Mouse (Mus musculus) left cerebral cortex, postnatal 14 days (tissue): ENCODE data around the gene Gm20431. TPM values are rescaled to one million over a fixed set of nuclear protein-coding genes. Genes with fewer than 3 reads are reported as not detected.

Experiments
- DNase-seq, 2 experiments: peaks; one replicate each; pipeline ENCODE4 v3.0.0; 2021 to 2022; ENCODE audit warnings: low spot score in 2 of 2, mixed read lengths in 1 of 2
- intact Hi-C: fragments of 180-260 bp; cut with DNase I; formaldehyde crosslinking; loops from one replicate; pipeline ENCODE4 v1.15.1; 2025
- total RNA-seq, 2 experiments: library from RNA; stranded (reverse); gene quantifications; 2 replicates each; pipeline ENCODE4 v1.2.3; 2021

Gm20431 gene
- total RNA-seq, 2 experiments from 2014 or later = 63.3 to 65.1 TPM

DNA sequence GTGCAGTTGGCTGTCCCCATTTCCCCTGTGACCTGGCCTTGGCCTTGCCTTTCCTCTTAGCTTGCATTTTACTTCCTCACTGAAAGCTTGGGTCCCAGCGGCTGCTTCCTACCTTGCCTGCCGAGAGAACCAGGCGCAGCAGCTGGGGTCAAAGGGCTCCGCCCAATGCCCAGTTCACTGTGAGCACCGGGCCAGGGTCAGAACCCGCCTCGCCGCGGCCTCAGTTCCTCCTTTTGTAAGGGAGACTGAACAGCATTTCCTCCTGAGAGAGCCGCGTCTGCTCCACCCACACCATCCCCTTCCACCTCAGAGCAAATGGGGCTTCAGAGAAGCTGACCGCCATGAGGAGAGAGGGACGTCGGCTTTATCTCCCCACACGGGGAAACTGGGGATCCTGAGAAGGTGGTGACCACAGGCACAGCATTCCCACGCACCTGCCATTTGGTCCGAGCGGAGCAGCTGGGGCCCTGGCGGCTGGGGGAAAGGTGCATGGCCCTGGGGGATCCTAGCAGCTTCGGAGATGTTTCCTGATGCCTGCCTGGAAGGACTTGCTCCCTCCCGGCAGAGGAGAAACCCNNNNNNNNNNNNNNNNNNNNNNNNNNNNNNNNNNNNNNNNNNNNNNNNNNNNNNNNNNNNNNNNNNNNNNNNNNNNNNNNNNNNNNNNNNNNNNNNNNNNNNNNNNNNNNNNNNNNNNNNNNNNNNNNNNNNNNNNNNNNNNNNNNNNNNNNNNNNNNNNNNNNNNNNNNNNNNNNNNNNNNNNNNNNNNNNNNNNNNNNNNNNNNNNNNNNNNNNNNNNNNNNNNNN, 72.3 kb downstream of the Gm20431 start:
- DNase-seq = no peak
- intact Hi-C loops = no loop called here

DNA sequence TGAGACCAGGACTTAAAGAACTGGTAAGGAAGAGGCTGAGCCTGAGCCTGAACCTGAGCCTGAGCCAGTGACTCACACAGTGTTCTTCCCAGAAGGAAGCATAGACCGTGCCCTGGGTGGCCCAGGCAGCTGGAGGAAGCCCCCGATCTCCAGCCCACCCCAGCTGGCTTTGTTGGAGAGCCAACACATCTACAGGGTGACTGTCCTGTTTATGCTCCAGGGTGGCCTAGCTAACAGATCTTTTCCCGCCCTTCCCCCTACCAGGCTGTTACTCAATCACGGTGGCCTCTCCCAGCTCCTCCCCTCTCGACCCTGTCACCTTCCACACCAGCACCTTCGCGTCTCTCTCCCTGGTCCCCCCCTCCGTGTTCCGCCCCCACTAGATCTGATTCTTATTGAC, 74.3 kb downstream of the Gm20431 start:
- intact Hi-C loops = no loop called here
- DNase-seq = no peak

DNA sequence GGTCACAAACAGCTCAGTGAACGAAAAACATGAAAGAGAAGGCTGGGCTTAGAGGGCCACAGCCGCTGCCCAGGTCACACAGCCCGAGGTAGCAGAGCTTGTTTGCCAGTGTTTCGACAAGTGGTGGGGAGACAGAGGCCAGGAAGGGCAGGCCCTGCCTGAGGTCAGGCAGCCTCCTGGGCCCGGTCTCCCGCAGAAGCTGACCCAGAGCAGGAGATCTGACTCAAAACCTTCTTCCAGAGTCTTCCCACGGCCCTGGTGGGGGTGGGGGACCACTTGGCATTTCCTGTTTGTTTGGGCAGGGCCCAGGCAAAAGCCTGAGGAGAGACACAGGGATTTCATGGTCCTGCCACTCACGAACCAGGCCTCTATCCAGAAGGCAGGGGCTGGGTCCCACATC, 75.3 kb downstream of the Gm20431 start:
- intact Hi-C loops = no loop called here
- no peak for DNase-seq

DNA sequence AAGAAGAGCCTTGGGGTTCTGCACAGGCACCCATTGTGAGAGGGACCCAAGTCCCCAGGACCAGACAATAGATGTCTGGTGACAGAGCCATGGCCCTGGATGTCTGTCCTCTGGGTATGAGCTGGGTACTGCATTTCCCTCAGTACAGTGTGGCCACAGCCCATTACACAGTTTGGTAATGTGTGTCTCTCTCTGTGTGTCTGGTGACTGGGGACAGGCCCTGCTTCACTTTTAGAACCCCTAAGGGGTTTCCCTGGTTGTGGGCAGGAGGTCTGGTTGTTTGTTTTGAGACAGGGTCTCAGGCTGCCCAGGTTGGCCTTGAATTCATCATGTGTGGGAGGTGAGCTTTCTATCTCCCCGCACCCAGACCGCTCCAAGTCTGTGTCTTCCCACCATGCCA, 76.0 kb downstream of the Gm20431 start:
- intact Hi-C loops = no loop called here
- no peak for DNase-seq

DNA sequence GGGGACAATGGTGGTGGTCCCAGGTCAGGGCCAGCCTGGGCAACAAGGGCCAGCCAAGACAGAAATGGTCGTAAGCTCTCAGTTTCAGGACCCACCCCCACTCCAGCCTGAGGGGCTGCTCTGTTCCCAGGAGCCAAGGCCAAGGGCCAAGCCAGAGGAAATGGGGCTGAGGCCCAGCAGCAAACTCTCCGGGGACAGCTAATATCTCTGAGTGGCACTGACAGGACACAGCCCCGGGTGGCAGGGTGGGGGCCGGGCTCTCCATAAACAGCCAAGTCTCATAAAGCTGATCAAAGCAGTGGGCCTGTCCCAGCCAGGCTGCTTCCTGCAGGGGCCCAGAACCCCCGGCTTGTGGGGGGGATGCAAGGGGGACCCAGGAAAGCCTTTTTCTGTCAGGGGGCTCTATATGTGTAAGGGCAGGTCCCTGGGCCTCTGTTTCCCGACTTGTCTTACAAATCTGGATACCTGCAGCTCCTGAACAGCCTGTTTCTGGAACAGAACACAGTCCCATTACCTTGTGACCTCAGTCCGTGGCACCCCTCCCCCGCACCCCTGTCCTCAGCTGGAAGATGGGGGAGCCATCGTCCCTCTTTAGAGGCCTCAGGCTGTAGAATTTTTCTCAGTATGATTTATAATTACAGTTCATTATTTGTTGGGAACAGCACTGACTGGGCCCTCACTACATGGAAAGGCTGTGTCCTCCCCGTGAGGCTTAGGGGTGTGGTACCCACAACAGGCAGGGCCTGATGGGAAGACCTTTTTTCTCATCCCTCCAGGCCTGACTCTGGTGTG, 77.9 kb downstream of the Gm20431 start:
- intact Hi-C loops = no loop called here
- no peak for DNase-seq

DNA sequence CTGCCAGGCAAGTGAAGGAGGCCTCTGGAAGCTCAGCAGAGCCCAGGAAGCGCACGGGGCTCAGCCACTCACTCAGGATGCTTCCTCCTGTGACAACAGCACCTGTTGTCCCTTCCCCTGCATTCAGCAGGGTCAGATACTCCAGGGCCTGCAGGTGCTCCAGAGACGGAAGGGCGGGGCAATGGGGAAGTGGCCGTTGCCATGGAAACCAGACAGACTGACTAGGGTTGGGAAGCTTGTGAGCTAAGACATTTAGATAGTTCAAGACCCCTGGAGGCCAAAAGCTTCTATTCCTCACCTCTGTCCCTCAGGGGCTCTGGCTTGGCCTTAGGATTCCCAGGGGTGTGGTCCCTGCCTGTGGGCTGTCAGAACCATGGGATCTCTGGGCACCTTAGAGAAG, 82.8 kb downstream of the Gm20431 start:
- intact Hi-C loops = no loop called here
- no peak for DNase-seq

DNA sequence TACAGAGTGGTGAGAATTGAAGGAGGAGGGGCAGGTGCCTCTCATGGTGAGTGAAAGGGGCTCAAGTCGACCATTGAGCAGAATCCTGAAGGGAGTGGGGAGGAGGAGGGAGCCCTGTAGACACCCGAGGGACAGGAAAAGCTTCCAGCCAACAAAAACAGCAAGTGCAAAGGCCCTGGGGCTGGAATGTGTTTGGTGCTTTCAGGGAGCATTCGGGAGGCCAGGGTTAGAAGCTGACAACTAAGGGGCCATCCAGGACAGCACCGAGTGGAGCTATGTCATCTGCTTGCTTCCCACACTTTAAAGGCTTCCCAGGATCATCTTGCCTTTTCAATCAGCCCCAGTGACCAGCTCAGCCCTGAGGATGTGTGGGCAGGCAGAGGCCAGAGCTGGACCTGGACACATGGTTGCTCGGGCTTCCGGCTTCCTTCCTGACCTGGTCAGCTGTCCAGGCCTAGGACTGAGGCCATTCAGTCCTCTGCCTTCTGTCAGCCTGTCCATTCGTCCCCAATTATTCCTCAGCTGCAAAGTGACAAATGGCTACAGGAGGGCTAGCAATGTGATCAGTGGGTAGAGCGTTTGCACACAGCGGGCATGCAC, 84.0 kb downstream of the Gm20431 start:
- DNase-seq = no peak
- intact Hi-C loops = no loop called here

DNA sequence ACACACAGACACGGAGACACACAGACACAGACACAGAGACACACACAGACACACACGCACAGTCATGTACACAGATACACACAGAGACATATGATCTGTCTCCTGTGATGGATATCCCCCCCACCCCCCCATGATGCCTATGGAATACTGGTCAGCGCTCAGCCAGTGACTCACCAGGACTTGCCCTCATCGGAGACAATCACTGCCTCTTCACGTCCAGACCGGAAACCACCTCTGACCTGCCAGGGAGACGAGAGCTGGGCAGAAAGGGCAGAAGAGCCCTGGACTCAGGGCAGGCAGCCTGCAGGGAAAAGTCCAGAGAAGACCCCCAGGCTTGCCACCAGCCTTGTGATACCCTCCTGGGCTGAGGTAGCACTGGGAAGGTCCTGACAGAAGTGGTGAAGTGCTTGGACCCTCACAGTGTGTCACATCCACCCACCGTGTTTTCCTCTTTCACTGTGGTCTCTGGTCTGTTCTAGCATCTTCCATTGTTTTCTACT, 85.1 kb downstream of the Gm20431 start:
- intact Hi-C loops = no loop called here
- DNase-seq = no peak

DNA sequence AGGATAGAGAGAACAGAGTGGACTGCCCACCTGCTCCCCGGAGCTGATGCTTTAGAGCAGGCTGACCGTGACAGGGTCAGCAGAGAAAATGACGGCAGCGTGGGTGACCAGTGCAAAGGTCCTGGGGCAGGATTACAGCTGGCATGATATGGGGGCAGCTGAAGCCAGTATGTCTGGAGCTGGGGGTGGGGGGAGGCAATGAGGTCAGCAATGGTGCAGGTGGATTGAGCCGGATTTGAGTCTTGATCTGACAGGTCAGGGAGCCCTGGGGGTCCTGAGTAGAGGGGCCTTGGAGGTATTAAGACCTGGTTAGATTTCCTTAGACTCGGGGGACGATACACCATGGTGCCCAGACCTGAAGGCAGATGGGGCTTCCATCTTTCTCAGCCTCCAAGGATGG, 85.7 kb downstream of the Gm20431 start:
- DNase-seq = no peak
- intact Hi-C loops = no loop called here

DNA sequence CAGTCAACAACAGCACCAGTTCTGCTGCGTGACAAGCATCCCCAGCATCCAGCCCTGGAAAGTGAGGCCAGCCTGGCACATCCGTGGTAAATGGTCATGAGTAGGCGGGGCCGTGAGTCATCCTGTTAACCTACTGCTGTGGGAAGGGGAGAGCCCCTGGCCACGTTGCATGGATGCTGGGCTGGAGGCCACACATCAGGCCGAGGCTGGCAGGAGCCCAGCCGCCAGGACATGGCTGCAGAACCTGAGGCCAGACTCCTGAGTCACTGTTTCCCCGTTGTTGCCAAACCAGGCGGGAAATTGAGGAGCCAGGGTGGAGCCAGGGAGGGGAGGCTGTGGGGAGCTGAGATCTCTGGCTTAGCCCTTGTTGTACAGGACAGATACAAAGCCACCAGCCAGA, 86.5 kb downstream of the Gm20431 start:
- intact Hi-C loops = no loop called here

DNA sequence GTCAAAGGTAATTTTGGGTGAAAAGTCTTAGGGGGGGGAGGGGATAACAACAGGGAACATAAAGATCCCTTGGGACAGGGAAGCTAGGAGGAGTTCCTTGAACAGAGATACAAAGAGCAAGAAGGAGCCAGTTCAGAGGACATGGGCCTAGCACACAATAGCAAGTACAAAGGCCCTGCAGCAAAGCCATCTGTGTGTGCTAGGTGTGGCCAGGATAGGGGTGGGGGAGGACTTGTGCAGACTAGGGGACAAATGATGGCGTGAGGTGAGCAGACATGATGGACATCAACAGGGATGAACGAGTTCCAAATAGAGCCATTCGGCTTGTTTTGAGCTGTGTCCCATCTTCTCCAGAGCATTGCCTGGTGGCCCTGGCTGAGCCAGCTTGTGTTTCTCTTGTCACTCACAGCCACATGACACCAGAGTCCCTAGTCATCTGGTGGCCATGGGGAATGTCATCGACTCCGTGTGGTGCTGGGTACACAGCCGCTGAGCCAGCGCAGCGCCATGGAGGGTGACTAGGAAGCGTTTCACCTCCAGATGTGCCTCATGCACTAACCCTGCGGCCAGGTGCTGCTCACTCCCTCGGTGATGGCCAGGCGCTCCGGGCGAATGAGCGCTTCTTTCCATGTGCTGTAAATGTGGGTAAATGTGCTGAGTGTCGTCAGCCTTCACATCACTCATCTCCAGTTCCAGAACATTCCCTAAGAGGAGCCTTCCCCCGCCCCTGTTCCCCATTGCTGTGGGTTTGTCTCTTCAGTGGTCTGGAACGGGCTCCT, 89.7 kb downstream of the Gm20431 start:
- DNase-seq = no peak
- intact Hi-C loops = no loop called here

More for the DNA sequence above, 86.5 kb downstream of the Gm20431 start:
- DNase-seq = no peak

DNA sequence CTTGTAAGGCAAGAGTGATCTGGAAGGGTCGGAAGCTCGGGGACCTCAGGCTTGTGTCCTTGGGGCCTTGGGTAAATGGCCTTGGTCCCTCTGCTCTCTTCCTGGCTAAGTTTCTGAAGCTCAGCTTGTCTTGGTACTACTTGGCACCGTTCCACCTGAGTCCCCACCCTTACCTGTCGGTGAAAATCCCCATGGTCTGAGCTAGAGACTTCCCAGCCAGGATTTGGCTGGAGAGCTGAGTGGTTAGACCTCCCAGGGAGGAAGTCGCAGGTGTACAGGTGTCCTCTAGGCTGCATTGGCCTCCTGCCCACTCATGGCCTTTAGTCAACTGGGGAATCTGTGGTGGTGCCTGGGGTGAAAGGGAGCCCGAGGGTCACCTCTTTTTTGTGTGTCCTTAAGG, 90.5 kb downstream of the Gm20431 start:
- intact Hi-C loops = no loop called here
- DNase-seq = no peak

DNA sequence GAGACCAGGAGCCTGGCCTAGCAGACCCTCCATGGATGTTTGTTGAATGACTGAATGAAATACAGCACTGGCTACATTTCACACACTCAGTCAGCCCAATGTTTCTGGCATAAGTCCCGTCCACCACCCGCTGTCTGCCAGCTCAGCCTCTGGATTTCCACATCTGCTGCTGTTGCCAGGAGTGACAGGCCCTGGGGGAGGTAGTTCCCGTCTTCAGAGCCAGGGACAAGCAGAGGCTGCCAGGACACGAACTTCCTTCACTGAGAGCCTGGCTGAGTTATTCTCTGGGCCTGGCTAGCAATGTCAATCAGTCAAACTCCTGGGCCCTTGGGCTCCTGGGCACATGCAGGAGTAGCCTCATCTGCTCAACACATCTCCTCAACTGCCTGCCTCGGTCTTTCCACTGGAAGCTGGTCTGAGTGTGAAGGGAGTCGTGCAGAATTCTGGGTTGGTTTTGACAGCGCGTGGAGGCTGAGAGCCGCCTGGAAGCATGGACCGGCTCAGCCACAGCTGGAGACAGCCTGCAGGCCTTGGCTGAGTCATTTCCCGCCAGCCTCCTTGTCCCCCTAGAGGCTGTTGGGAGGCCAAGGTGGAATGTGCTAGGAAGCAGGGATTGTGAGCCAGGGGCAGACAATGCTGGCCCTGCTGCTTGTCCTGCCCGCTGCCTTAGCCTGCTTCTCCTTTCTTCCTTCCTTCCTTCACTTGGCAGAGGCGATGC, 91.2 kb downstream of the Gm20431 start:
- intact Hi-C loops = no loop called here
- DNase-seq = peak; percentile 44 to 72

DNA sequence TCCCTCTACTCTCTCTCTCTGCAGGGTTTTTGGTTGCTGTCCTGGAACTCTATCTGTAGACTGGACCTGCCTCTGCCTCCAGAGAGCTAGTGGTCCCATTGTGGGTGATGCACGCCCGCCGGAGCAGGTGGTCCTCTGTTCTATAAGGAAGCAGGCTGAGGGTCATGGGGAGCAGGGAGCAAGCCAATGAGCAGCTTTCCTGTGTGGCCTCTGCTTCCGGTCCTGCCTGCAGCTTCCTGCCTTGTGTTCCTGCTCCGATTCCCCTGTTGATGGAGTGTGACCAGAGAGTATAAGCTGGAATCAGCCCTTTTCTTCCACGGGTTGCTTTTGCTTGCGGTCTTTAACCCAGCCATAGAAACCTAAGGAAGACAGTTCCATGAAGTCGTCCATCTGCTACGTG, 93.2 kb downstream of the Gm20431 start:
- intact Hi-C loops = no loop called here
- no peak for DNase-seq

DNA sequence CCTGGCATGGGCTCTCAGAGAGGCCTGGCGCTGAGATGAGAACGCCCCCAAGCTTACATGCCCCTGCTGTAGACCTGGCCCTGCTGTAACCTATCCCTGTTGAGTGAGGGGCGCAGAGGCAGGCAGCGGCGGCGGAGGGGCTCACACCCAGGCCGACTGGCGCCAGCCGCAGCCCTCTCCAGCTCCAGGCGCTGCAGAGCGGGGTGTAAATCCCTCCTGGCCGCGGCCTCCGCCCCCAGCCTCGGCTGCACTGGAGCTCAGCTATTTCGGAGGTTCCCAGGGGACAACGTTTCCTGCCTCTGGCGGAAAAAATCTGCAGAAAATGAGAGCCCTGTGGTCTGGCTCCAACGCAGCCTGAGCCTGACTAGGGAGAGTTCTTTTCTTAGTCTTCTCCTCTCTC, 95.6 kb downstream of the Gm20431 start:
- DNase-seq = no peak
- intact Hi-C loops = no loop called here

DNA sequence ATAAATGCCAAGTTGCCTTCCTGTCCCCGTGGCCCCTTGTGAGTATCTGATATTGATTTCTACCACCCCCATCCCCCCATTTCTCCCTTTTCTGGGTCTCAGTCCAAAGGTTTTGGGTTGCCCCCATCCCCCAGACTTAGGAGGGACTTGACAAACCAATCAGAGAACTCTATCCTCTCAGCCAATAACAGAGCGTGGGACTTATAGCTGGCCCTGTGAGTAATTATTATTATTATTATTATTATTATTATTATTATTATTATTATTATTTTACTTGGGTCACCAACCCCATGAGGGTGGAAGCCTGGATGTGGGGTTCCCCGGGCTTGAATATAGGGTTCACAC, 96.0 kb downstream of the Gm20431 start:
- intact Hi-C loops = no loop called here
- DNase-seq = no peak

DNA sequence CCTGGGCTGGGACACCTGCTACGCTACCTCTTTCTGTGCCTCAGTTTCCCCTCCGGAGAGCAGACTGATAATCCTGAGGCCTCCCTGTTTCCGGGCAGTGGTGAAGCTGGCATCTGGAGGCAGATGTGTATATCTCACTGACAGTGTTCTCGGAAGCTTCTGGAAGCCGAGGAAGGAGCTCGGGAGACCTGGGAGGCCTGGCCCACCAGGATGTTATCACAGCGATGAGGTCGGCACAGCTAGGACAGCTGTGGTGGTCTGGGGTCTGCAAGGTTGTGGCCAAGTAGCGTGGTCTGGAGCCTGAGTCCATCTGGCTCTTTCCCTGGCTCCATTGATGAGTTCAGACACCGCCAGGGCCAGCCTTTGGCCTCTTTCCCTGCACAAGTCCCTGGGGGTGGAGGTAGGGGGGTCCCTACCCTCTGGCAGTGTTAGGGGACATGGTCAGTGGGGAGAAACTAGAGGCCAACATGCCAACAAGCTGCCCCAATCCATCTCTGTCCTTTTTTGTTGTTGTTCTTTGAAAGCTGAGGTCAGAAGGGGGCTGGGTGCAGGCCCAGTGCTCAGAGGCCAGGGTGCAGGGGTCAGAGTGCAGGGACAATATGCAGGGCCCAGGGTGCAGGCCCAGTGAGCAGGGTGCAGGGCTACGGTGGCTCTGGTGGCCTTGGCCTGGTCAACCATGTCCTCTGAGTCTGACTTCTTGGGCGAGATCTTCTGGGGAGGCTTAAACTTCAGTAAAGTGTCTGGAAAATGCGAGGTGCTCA, 96.6 kb downstream of the Gm20431 start:
- intact Hi-C loops = no loop called here
- DNase-seq = no peak

DNA sequence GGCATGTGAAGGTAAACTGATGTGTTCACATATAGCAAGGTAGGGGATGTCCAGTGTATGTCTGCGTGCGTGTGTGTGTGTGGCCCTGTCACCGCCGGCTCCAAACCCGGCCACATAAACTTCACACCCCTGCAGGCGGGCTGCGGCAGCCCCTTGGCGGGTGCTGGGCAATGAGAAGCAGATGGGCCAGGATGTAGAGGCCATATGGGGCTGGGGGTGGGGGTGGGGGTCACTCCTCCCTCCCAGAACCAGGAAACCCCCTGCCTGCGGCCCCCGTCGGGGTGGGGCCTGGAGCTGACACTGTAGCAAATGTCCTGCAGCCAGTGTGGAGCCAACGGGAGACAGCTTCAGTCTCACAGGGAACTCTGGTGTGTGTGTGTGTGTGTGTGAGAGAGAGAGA, 97.6 kb downstream of the Gm20431 start:
- intact Hi-C loops = no loop called here
- DNase-seq = no peak

DNA sequence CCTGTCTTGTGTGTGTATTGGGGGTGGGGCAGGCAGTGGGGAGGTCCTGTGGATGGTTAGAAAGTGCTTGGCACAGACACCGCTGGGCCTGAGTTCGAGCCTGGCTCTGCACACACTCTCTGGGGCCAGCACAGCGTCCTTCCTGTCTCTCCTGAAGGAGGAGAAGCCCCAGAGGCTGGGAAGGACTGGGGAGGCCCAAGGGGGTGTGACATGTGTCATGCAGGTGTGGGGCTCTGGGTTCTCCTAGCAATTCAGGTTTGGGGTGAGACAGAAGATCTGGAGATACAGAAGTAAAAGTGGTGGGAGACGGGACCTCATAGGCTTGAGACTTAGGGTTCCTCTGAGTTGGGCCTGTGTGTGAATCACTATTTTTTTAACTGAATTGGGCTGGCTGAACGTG, 98.3 kb downstream of the Gm20431 start:
- intact Hi-C loops = no loop called here
- DNase-seq = no peak
